Mouse (Mus musculus) right cerebral cortex, adult 2 months (tissue): ENCODE measurements around the gene Slc44a4.

ENCODE experiments used
- DNase-seq, 2 experiments: peaks; one replicate each; pipeline ENCODE4 v3.0.0; 2021 to 2022; ENCODE audit warnings: low spot score in 2 of 2

The Slc44a4 gene

DNA sequence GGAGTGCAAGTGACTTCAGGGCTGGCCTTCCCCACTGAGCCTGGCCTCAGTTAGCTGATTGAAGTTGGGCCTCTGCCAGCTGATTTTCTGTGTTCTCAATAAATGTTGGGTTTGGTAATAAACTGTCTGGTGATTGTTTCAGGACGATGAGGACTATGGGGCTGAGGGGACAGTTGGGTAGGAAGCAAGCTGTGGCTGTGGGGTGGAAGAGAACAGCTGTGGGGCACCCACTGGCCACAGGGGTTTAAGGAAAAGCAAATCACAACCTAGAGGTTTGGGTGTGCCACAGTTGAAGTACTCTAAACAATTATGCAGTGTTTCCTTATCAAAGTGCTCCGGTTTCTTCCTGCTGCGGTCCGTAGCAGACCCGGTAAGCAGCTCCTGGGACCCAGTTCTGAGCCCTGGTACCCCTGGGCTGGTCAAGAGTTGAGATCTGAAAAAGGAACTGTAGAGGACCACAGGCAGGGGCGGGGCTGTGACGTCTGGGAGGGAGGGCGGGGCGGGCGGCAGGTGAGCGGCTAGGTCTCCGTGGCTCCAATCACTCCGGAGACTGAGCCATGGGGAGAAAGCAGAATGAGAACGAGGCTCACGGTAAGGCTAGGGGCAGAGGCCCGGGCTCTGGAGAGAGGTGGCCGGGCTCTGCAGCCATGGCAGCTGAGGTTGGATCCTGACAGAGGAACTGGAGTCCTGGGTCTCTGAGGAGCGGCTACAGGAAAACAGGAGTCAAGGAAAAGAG lies at the start of gene Slc44a4:
Slc44a4 (plus strand) TSS at position 537 of the 736 bp plus-strand sequence.
- no peak for DNase-seq

DNA sequence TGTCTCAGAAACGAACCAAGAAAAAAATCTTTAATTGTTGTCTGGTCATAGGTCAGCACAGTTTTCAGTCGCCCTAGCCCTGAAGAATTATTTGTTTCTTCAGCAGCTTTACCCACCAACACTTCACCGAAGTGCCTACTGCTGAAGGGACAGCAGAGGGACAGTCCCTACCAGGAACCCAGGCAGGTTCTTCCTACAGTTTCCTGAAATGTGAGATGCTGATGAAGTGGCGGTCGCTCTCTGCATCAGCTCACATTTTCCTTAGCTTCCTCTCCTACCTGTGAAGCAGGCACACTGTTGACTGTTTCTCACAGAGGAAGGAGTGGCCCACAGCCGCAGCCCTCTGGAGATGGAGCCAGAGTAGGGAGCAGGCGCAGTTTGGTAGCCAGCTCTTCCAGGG lies 48.3 kb upstream of the Slc44a4 start:
- DNase-seq, result no peak

GRCm38 (mm10) chr17:34874321-34874720 lies 39.9 kb upstream of the Slc44a4 start:
- no peak for DNase-seq

GRCm38 (mm10) chr17:34879336-34879879 lies 34.9 kb upstream of the Slc44a4 start, which contains the start of gene Zbtb12:
Gene Zbtb12 (plus strand): TSS chr17:34879483.
- no peak for DNase-seq

- DNase-seq, result no peak
These were observed 33.1 kb upstream of the Slc44a4 start for GRCm38 (mm10) chr17:34881166-34881565.

DNA sequence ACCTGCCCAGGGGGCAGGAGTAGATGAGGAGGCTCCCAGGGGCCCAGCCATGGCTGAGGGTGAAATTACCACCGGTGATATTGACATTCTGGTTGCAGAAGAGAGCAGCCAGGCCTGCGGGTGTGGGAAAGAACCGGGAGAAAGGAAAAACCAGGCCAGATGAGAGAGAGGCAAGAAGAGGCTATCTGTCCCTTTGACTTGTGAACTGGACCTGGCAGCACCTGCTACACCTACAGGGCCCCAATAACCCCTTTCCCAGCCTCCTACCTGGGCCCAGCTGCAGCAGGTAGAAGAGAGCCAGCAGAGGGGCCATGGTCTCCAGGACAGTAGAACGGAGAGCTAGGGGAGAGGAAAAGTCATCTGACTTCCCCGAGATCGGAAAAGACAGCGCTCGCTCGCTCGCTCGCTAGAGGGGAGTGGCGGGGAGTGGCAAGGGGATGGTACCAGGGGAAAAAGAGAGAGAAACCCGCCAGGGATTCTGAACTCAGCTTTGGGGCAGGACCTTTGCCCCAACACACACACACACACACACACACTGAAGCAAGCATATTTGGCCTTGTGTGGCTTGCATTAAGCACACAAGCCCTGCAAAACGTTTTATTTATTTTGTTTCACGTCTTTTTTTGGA lies 32.5 kb upstream of the Slc44a4 start, which contains the start of gene Gm20547:
Gm20547 (minus strand) TSS at position 360 of the 628 bp plus-strand sequence.
- no peak for DNase-seq

DNA sequence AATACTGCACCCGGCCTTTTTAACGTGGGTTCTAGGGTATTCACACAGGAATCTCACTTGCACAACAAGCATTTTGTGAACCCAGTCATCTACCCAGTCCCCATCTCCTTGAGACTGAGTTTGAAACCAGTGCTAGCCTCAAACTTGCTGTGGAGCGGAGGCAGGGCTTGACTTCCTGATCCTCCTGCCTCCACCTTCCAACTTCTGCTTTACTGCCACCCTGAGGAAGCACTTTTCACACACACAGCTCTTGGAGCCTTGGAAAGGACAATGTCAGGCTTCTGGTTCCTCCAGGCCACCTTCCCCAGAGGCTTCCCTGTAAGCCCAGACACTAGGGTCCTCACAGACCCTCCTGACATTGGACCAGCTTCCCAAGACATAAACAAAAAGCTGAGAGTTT lies 30.9 kb upstream of the Slc44a4 start:
- no peak for DNase-seq

DNA sequence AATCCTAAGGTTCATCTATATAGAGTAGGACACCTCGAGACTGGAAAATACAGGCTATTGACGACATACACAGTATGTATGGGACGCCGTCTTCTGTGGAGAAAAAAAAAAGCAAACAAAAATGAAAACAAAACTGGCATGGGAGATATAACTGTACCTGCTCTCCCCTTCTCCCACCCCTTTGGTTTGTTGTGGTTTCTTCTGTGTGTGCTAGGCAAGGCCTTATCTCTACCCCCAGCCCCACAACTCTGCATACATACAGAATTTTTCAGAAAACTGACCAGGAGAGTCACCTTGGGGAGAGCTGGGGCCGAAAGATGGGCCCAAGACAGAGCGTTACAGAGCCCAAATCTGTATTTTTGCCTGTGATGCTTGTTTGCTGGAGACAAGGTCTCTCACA lies 29.6 kb upstream of the Slc44a4 start:
- DNase-seq, result no peak

- no peak for DNase-seq
These were observed 28.7 kb upstream of the Slc44a4 start for GRCm38 (mm10) chr17:34885615-34886014.

- DNase-seq, result no peak
These were observed 26.3 kb upstream of the Slc44a4 start for GRCm38 (mm10) chr17:34887942-34888341.

DNA sequence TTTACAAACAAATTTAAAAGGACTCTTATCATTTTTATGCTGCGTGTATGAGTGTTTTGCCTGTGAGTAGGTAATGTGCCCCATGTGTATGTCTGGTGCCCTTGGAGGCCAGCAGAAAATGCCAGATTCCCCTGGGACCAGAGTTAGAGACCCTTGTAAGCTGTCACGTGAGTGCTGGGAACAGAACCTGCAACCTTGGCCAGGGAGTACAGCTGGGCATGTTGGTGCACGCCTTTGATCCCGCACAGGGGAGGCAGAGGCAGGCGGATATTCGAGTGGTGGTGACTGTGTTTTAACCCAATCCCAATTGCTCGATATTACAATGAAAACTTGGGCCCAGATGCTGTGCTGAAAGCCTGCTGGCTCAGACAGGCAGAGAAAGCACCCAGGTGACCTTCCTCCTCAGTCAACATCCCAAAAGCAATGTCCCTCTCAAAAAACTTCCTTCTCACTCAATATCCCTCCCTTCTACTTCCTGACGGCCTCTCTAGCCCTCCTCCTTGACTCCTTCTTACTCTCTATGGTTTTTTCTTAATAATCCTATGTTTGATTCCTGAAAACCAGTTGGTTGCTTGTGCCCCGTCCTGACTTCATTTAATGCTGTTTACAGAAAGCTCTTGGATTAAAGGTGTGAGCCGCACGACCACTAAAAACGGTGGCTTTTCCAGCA lies 24.1 kb upstream of the Slc44a4 start:
- no peak for DNase-seq

DNA sequence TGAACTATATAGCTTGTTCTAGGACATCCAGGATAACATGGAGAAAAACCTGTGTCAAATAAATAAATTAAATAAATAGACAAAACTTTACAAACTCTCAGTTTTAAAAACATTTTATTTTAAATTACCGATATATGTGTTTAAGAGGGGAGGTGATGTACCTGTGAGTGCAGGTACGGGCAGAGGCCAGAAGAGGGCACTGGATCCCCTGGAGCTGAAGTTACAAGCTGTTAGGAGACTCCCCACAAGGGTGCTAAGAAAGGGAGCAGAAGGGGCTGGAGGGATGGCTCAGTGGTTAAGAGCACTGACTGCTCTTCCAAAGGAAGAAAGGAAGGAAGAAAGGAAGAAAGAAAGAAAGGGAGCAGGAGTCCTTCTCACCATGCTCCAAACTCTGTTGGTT lies 22.9 kb upstream of the Slc44a4 start:
- no peak for DNase-seq

DNA sequence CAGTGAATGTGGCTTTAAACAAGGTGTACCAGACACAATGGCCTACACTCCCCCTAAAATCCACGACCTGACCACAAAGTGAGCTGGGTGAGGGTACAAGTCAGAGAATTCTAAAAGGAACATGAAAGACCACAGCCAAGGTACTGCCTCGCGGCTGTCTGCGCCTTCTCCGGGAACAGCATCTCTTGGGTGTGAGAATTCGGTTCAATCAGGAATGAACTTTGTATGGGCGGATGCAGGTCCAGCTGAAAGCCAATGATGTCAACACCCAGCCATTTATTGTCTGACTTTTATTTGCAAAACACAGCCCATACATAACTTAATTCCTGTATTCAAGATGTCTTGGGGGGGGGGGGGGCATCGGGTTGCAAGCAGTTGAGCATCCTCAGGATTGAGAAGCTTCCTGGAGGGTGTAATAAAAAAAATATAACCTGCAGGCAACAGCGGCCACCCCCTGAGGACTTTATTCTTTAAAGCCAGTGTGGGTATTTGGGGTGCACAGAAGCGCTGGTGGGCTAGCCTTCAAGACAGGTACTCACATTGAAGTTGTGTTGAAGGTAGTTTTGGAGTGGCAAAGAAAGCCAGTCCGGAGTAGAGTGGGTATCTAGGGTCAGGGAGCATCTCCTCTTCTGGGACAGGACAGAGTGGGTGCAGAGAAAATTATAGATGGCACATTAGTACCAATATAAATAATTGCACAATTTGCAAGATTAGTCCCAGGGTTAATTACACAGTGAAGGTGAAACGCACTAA lies 21.0 kb upstream of the Slc44a4 start:
- DNase-seq, result no peak

GRCm38 (mm10) chr17:34894074-34894597 lies 20.1 kb upstream of the Slc44a4 start:
- peak; percentile 88 to 89 for DNase-seq

- DNase-seq, result peak; percentile 29 to 52
These were observed 19.3 kb upstream of the Slc44a4 start for GRCm38 (mm10) chr17:34894801-34895530.

GRCm38 (mm10) chr17:34895724-34896123 lies 18.5 kb upstream of the Slc44a4 start:
- DNase-seq, result no peak

- no peak for DNase-seq
These were observed 17.9 kb upstream of the Slc44a4 start for GRCm38 (mm10) chr17:34896366-34896765.

GRCm38 (mm10) chr17:34897373-34898159 lies 16.7 kb upstream of the Slc44a4 start:
- DNase-seq, result peak; percentile 56 to 67

- DNase-seq, result peak; percentile 73 to 74
These were observed 16.1 kb upstream of the Slc44a4 start, which contains the start of the genes C2 and Ehmt2 for GRCm38 (mm10) chr17:34898160-34898586. Gene C2 (minus strand): TSS chr17:34898265. Gene Ehmt2 (plus strand): TSS chr17:34898469.

- no peak for DNase-seq
These were observed 15.6 kb upstream of the Slc44a4 start for GRCm38 (mm10) chr17:34898706-34899052.
